Mouse (Mus musculus) bone marrow macrophage, adult 2 months (primary cell): ENCODE data around the gene Rtn4rl1.

Source experiments
- CTCF ChIP-seq: IDR thresholded peaks from 2 replicates; pipeline ENCODE4 v1.5.1; 2012; ENCODE audit warnings: low read depth, mild to moderate bottlenecking, low read length, moderate library complexity
- POLR2A ChIP-seq: IDR thresholded peaks from 2 replicates; pipeline ENCODE4 v1.6.1; 2012; ENCODE audit warnings: mild to moderate bottlenecking, low read depth, low read length, borderline replicate concordance

DNA sequence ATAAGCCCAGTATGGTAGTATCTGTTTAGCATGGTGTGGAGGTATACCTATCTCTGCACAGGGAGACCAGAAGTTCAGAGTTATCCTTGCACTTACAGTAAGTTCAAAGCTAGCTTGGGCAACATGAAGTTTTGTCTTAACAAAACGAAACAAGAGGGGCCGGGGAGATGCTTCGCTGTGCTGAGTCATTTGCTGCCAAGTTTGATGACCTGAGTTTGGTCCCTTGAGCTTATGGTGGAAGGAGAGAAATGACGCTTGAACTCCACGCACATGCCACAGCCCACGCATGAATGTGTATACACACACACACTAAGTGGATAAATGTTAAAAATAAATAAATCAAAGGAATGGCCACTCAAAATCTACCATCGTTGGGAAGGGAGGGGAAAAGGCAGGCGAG, 94.9 kb downstream of the Rtn4rl1 start:
- no peak for TF ChIP-seq CTCF
- no peak for TF ChIP-seq POLR2A
